Mouse (Mus musculus) neutrophil, adult 65 days (primary cell): Measurements from ENCODE around the gene Esp4. TPM values are rescaled to one million over a fixed set of nuclear protein-coding genes. Genes with fewer than 3 reads are reported as not detected.

Experiments used
- total RNA-seq: library from RNA; stranded (reverse); gene quantifications from 2 replicates; pipeline ENCODE4 v1.2.4, GENCODE M21; 2023

The Esp4 gene
- total RNA-seq = not detected in 2 replicates

GRCm38 (mm10) chr17:40598294-40598693 is at the start of gene Esp4:
Gene Esp4, plus strand, starts transcription at chr17:40598594.

GRCm38 (mm10) chr17:40561207-40561606 is 37.2 kb upstream of the Esp4 start, which contains the start of gene Esp6:
Gene Esp6, plus strand, starts transcription at chr17:40561507.

GRCm38 (mm10) chr17:40631775-40632174 is 33.4 kb downstream of the Esp4 start, which contains the start of gene Esp3:
Gene Esp3, plus strand, starts transcription at chr17:40632075.

Other genes with a start within 250 kb of the Esp4 start
- gene Esp8, start 78.6 kb upstream of the Esp4 start, total RNA-seq = not detected in 2 replicates
- not detected in 2 replicates for gene Esp6, start 37.1 kb upstream of the Esp4 start, total RNA-seq
- not detected in 2 replicates for gene Esp3, start 33.5 kb downstream of the Esp4 start, total RNA-seq
- not detected in 2 replicates for gene Esp1, start 128.5 kb downstream of the Esp4 start, total RNA-seq
- not detected in 2 replicates for gene Crisp2, start 208.4 kb downstream of the Esp4 start, total RNA-seq
- gene Rhag, start 212.5 kb downstream of the Esp4 start, total RNA-seq = 0.38 and 1.4 TPM in 2 replicates